Mouse (Mus musculus) E14TG2a.4 (cell line): ENCODE data around the gene Pgm2.

Experiments used
- H3K27me3 ChIP-seq: 2 replicates; pipeline ENCODE4 v1.6.1; 2014; ENCODE audit warnings: low read length, control low read depth; ENCODE audit not compliant: insufficient read depth
- H3K36me3 ChIP-seq: 2 replicates; pipeline ENCODE4 v1.6.1; 2014; ENCODE audit warnings: low read length, control low read depth; ENCODE audit not compliant: insufficient read depth
- H3K4me1 ChIP-seq: replicated peaks from 2 replicates; pipeline ENCODE4 v1.6.1; 2014; ENCODE audit warnings: low read depth, low read length, control low read depth
- H3K4me3 ChIP-seq: replicated peaks from 2 replicates; pipeline ENCODE4 v1.5.1; 2014; ENCODE audit warnings: mild to moderate bottlenecking, low read length
- H3K9me3 ChIP-seq: 2 replicates; pipeline ENCODE4 v1.6.1; 2014; ENCODE audit warnings: low read length, control low read depth
- CTCF ChIP-seq: conservative IDR thresholded peaks from 2 replicates; pipeline ENCODE4 v1.5.1; 2014; ENCODE audit warnings: low read length
- NANOG ChIP-seq: IDR thresholded peaks from 2 replicates; pipeline ENCODE4 v1.6.1; 2014; ENCODE audit warnings: borderline replicate concordance, low read length, mixed read lengths
- POU5F1 ChIP-seq: IDR thresholded peaks from 2 replicates; pipeline ENCODE4 v1.6.1; 2014; ENCODE audit warnings: low read length, borderline replicate concordance

The Pgm2 gene

GRCm38 (mm10) chr5:64053010-64053409 is 39.7 kb upstream of the Pgm2 start:
- H3K4me3 ChIP-seq = no peak overlapping the region
- H3K9me3 ChIP-seq = peaks cover 32% of the 10 kb centered on the region
- H3K4me1 ChIP-seq = peaks cover 24% of the 10 kb centered on the region
- H3K36me3 ChIP-seq = no peaks in the 10 kb centered on the region
- no peaks in the 10 kb centered on the region for H3K27me3 ChIP-seq
- TF ChIP-seq NANOG (no peak), CTCF (no peak), POU5F1 (no peak)

- TF ChIP-seq CTCF = no peak
- no peak for TF ChIP-seq NANOG
- Histone ChIP-seq H3K27me3 (no peaks in the 10 kb centered on the region; the same call in 1 of the 2 replicates), H3K4me3 (no peak overlapping the region), H3K9me3 (peaks cover 42% of the 10 kb centered on the region), H3K4me1 (no peaks in the 10 kb centered on the region), H3K36me3 (no peaks in the 10 kb centered on the region)
These were observed 36.5 kb upstream of the Pgm2 start for GRCm38 (mm10) chr5:64056210-64056609.

- H3K4me3 ChIP-seq = no peak overlapping the region
- peaks cover 5% of the 10 kb centered on the region; the same call in 1 of the 2 replicates for H3K27me3 ChIP-seq
- no peaks in the 10 kb centered on the region for H3K4me1 ChIP-seq
- TF ChIP-seq NANOG = no peak
- no peaks in the 10 kb centered on the region for H3K36me3 ChIP-seq
- H3K9me3 ChIP-seq = peaks cover 23% of the 10 kb centered on the region
These were observed 31.9 kb upstream of the Pgm2 start for GRCm38 (mm10) chr5:64060881-64061280.

GRCm38 (mm10) chr5:64061643-64062042 is 31.1 kb upstream of the Pgm2 start:
- Histone ChIP-seq H3K4me3 (no peak overlapping the region), H3K36me3 (no peaks in the 10 kb centered on the region), H3K4me1 (no peaks in the 10 kb centered on the region), H3K9me3 (peaks cover 23% of the 10 kb centered on the region), H3K27me3 (peaks cover 5% of the 10 kb centered on the region; the same call in 1 of the 2 replicates)
- TF ChIP-seq CTCF (no peak), POU5F1 (no peak), NANOG (no peak)

- Histone ChIP-seq H3K9me3 (peaks cover 23% of the 10 kb centered on the region), H3K36me3 (no peaks in the 10 kb centered on the region), H3K4me1 (no peaks in the 10 kb centered on the region), H3K4me3 (no peak overlapping the region), H3K27me3 (peaks cover 7% of the 10 kb centered on the region; the same call in 1 of the 2 replicates)
- no peak for TF ChIP-seq POU5F1
- TF ChIP-seq CTCF = no peak
- no peak for TF ChIP-seq NANOG
These were observed 29.7 kb upstream of the Pgm2 start for GRCm38 (mm10) chr5:64062882-64063621.

DNA sequence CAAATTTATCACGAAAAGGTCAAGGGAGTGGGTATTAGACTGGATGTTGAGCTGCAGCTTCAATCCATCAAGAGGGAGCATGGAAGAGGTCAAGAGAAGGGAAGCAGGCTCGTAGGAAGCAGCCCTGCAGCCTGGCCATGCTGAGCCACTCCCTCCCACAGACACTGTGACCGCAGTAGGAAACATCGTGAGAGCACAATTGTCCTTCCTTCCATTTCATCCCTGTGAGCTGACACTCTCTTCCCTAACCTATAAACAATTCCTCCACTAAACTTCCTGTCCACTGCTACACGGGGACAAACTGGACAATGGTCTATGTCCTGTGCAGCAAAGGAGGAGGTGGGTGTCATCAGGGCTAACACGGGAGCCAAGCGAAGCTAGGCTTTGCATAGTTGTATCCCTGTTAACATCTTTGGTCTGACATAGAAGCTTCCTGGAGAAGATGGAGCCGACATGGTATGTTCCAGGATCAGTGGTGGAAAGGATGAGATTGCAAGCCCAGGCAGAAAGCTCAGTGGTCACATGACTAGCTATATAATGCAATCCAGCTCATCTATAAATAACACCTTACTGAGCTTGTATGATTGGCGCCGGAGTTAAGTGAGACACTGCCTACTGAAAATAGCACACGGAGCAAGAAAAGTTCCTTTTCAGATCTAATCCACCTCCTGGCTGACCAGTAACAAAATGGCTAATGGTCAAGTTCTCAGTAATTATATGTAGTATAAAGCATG is 29.0 kb upstream of the Pgm2 start:
- Histone ChIP-seq H3K9me3 (peaks cover 23% of the 10 kb centered on the region), H3K4me1 (no peaks in the 10 kb centered on the region), H3K4me3 (no peak overlapping the region), H3K36me3 (no peaks in the 10 kb centered on the region), H3K27me3 (peaks cover 7% of the 10 kb centered on the region; the same call in 1 of the 2 replicates)
- TF ChIP-seq POU5F1 = no peak

- H3K4me3 ChIP-seq = no peak overlapping the region
These were observed 28.3 kb upstream of the Pgm2 start for GRCm38 (mm10) chr5:64064401-64064800.

DNA sequence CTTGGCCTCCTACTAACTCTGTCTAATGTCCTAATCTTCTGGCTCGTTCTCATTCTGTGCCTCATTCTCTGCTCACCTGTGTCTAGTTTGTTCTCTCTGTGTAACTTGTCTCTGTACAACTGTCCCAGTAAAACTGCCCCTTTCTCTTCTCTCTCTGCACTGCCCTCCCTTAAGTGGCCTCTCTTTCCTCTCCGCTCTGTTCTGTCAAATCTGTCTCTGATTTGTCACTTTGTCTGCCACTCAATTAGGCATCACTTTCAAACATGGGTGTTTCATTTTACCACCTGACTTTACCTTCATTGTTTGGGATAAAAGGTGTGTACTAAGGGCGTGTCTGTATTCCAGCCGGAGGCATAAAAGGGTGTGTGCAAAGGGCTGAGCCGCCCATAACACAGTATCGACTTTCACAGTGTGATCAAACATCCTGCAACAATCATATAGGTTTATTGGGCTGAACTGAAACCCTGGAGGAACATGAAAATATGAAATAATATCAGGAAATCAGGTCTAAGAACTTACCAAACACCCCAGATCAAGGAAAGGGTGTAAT is 27.2 kb upstream of the Pgm2 start:
- TF ChIP-seq POU5F1 (no peak), CTCF (no peak), NANOG (no peak)
- Histone ChIP-seq H3K4me3 (no peak overlapping the region), H3K27me3 (peaks cover 7% of the 10 kb centered on the region; the same call in 1 of the 2 replicates), H3K9me3 (peaks cover 18% of the 10 kb centered on the region), H3K4me1 (no peaks in the 10 kb centered on the region), H3K36me3 (no peaks in the 10 kb centered on the region)

More at GRCm38 (mm10) chr5:64064401-64064800, 28.3 kb upstream of the Pgm2 start:
- Histone ChIP-seq H3K36me3 (no peaks in the 10 kb centered on the region), H3K4me1 (no peaks in the 10 kb centered on the region), H3K27me3 (peaks cover 7% of the 10 kb centered on the region; the same call in 1 of the 2 replicates), H3K9me3 (peaks cover 23% of the 10 kb centered on the region)
- TF ChIP-seq NANOG (no peak), CTCF (no peak), POU5F1 (no peak)
